Mouse (Mus musculus) urinary bladder, postnatal 4 days (tissue): ENCODE results near the gene Rspo4.

Experiments
- DNase-seq, 2 experiments: peaks; one replicate each; pipeline ENCODE4 v3.0.0; 2021 to 2022; ENCODE audit warnings: low spot score in 2 of 2

Gene Rspo4

DNA sequence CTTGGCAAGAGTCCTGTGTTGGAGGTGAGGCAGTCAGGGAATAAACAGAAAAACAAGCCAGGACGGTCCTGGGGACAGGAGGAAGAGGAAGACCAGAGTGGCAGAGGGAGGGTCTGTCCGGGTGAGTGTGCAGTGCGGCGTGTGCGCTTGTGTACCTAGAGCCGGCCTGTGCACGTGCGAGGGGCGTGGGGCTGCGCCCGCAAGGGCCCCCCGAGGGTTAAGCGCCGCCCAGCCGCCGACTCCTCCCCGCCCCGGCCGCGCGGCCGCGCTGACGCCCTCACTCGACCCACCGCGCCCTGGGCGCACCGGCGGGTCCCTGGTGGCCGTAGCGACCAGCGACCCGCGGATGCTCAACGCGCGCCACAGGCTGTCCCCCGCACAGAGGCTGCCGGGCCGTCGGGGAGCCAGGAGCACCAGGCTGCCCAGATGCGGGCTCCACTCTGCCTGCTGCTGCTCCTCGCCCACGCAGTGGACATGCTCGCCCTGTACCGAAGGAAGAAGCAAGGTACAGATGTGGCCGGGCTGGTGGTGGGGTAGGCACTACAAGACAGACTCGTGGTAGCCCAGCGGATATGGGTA, at the start of gene Rspo4:
Rspo4 (plus strand) TSS at position 280 of the 579 bp plus-strand sequence.
- DNase-seq: no peak

DNA sequence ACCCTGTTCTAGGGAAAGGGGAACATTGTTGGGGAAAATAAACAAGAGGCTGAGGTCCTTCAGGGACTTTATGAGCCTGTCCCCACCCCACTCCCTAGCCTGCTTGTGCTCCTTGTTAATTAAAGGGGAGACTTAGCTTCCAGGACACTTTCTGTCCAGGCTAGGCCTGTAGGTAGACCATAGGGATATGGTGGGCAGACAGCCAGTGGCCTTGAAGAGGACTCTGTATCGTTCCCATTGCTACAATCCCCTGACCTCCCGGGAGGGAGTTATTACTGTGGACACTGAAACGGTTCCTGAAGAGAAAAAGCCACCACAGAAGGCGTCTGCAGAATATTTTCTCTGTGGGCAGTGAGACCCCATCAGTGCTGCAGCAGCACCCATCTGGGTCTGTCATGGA, 27.1 kb upstream of the Rspo4 start:
- peak in 1 of 2 experiments; percentile 25 for DNase-seq

DNA sequence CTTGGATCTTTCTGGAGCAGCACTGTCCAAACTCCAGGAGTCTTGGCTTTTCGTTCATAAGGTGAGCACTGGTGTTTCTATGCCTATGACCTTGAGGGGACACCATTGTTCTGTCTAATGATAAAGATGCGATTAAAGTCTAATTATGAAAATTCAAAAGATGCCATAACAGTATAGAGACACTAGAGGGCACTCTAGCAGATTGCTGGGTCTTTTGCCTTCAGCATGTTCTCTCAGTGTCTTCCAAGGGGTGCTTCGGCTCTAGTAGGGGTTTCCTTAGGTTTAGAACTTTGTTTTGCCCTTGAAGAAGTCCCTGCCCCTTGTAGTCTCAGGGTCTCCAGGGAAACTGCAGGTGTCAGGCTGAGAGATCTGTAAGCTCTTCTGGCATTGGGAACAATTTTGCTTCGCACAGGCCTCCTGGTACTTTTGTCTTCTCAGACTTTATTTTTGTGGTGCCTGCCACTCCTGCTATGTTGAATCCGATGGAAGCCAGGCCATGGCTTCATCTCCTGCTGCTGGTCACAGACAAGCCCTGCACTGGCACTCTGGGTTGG, 19.6 kb downstream of the Rspo4 start:
- no peak for DNase-seq

DNA sequence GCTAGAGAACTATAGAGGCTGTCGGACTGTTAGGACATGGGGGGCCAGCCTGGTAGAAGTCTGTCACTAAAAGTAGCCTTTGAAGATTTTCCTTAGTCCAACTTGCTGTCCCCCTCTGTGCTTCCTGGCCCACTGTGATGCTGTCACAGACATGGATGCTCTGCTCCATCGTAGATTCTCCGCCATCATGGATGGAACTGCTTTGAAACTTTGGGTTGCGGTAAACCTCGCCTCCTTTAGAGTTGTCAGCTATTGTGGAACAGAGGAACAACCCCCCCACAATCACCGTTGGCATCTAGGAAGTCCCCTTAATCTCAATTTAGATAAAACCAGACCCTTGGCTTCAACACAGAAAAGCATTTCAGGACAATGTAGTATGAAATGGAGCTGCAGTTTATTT, 22.2 kb downstream of the Rspo4 start:
- DNase-seq: no peak

DNA sequence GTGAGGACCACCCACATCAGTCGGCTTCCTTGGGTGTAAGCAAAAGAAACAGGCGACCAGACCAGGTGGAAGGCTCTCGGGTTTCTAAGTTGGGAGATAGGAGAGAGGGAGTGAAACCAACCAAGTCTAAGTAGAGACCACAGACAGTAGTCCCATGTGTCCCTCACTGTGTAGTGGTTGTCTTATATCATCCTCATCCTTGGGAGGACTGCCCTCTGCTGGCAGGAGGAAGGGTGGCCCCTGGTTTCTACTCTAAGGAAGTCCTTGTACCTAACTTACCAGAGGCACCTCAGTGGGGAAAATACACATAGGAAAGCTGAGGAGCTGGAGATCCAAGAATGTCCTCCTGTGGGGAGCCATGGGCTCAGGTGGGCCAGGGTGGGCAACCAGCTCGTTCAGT, 23.8 kb downstream of the Rspo4 start:
- no peak for DNase-seq

DNA sequence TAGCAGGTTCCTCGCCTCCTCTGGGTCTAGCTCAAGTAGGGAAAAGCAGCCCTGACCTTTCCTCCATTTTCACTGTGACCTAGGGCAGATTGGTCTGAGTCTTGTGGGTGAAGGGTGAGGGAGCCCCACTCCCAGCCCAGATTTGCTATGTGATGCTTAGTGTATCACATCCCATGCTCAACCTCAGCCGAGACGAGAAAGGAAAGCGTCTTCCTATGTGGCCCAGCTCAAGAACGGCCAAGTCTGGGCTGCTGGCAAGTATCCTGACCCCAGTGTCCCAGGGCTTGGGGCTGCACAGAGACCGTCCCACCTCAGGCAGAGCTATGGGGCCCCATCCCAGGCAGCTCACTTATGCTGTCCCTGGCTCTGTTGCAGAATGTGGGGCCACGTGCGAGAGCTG, 25.5 kb downstream of the Rspo4 start:
- DNase-seq: no peak

DNA sequence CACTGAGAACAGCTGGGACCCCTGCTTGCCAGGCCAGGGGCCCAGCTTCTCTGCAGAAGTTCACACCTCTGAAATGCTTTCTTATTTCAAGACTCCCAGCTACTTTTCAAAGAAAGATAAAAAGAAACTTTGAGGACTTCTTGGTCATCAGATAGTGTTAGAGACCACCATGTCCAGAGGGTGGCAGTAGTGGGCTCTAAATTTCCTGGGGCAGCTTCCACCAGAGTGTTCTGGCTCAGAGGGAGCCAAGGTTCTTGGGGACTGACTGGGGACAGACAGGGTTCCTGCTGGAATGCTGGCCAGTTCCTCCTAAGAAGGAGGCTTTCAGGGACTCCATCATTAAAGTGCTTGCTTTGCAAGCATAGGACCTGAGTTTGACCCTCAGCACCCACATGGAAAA, 31.8 kb downstream of the Rspo4 start:
- no peak for DNase-seq

DNA sequence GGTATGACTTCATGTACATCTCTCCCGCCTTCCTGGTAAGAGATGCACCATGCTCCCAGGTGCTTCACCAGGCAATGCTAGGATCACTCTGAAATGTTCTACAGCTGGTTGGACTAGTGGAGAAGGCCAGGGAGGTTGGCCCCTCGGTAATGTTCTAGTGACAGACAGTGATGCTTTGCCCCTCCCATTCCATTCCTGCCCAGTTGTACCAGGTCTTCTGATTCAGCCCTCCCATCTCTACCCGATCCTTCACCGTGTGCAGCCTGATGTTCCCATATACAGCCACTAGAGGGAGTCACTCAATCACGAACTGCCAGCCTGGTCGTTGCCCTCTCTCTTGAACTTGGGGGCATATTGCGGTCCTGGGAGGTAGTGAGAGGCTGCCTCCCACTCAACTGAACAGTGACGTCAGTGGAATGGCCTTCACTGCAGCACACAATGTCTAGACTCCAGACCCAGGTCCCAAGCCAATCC, 33.3 kb downstream of the Rspo4 start:
- peak in 1 of 2 experiments; percentile 37 for DNase-seq

DNA sequence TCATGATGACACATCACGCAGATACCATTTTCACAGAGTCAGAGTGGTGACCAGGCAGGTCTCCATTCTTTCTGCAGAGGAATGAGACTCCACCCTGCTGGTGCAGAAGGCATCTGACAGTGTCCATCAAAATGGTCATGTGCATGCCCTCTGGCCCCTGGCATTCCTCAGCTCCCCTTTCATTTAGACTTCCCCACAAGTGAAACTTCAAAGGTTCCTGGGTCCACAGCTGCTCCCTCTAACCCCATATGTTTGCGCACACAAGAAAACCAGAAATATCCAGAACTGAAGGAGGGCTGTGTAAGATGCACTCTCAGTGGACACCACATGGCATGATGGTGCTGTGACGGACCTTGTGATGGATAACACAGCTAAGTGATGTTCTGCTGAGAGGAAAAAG, 35.9 kb downstream of the Rspo4 start:
- no peak for DNase-seq

DNA sequence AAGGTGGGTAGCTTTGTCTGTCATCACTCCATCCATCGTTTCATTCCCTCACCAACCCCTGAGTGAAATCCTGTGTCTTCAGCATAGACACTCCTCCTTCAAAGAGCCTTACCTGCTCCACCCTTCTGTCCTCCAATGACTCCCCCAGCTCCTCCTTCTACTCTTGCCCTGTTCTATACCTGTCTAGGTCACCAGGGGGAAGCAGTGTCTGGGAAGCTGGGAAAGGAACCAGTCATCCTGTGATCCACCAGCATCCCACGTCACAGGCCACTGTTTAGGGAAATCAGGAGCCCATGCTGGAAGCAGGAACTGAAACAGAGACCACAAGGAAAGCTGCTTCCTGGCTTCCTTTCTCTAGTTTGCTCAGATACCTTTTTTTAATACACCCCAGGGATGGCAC, 37.0 kb downstream of the Rspo4 start:
- no peak for DNase-seq

DNA sequence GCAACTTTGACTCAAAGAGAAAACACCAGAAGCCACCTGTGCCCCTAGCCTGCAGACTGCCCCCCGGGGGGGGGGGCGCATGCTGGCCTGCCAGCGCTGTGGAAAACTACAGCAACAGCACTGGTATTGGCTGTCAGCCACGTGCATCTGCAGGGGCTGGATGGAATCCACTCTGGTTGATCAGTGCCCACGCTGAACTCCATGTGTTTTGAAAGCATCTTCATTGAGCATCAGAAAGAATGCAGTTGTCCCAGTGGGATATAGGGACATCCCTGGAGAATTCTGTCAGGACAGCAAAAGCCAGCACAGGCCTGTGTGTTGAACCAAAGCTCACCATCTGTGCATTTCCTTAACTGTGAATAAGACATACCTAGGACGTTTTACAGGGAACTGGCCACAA, 48.3 kb downstream of the Rspo4 start:
- DNase-seq: no peak

DNA sequence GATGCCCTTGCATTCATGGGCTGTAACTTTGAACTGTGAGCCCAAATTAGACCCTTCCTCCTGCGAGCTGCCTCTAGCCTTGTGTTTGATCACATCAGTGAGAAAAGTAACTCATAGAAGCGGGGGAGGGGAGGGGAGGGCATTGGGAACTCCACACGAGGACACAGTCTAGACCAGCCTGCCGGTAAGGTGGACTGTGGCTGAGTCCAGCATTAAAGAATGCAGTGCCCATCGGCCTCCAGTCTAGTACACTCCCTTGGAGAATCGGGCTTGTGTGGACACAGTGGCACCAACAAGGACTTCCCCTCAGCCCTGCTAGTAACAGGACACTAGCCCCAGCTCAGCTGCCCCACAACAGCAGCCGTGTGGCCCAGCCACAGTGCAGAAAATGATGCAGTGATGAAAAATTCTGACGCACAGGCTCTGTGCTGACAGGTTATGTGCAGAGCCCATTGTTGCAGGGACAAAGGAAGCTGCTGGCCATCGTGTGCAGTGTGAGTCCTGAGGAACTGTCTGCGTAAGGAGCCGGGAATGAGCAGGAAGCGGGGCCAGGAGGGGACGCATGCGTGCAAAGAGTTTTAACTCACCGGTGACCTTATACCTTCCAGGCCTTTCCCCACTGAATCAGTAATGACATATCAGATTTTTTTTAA, 50.5 kb downstream of the Rspo4 start:
- DNase-seq: no peak

DNA sequence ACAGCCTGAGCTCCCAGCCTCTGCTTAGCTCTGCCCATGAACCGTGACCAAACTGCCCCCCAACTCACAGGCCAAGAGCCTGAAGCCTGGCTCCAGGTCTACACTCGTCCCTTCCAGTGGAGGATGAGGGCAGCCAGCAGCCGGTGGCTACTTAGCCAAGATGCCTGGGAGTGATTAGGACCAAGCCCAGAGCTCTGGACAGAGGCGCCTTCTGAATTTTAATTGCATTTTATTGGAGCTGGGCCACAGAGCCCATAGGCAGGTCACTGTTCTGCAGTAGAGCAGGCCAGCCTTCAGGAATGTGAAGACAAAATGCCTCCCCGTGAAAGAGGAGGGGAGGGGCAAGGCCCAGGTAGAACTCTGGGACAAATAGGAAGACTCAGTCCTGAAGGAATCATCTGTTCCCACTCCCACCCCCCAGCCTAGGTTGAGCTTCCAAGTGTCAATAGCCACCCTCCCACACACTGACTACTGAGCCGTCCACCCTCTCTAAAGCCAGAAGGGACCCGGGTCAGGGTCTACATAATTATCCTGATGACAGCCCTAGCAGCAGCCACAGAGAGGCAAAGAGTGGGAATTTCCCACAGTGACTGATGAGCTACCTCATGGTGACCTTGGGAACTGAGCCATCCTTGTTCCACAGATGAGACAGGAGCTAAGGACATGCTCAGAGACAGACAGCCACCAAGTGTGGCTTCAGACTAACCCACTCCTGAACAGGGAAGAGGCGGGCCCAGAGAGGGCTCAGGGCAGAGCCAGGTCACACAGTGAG, 51.7 kb downstream of the Rspo4 start:
- DNase-seq: no peak

DNA sequence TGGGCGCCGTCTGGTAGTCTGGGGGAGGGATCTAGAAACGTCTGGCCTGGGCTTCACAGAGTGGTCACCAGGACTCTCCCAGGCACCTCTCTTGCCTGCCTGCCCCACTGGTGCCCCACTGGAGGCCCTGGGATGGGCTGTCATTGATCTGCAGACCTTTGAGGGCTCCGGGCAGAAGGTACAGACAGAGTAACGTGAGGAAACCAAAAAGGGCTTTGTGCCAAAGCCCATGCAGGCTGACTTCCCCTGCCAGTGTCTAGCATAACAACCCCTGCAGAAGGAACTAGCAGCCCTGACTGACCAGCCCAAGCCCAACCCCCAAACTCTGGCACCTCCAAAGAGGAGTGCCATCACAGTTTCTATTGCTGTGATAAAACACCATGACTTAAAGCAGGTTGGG, 53.2 kb downstream of the Rspo4 start:
- DNase-seq: no peak

DNA sequence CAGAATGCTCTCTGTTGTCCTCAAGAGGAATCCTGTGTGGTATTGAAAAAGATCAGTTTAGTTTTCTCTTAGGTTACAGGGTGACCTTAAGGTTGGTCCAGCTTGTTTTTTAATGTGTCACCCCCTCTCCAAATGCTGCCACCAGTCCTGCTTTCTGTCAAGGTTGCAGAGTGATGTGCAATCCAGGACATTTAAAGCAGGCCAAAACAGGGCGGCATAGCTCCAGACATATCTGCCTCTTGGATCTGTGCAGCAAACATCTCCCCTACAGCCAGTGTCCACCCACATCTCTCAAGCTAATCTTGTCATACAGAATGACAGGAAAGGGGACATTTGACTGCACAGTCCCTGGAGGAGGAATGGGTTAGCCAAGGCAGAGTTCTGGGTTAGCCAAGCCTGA, 55.4 kb downstream of the Rspo4 start:
- no peak for DNase-seq

DNA sequence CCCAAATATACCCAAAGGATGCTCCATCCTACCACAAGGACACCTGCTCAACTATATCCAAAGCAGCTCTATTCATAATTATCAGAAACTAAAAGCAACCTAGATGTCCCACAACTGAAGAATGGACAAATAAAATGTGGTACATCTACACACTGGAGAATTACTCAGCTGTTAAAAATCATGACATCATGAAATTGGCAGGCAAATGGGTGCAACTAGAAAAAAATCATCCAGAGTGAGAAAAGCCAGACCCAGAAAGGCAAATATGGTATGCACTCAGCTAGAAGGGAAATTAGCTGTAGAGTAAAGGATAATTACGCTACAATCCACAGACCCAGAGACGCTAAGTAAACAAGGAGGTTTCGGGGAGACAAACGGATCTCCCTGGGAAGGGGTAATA, 58.1 kb downstream of the Rspo4 start:
- no peak for DNase-seq

DNA sequence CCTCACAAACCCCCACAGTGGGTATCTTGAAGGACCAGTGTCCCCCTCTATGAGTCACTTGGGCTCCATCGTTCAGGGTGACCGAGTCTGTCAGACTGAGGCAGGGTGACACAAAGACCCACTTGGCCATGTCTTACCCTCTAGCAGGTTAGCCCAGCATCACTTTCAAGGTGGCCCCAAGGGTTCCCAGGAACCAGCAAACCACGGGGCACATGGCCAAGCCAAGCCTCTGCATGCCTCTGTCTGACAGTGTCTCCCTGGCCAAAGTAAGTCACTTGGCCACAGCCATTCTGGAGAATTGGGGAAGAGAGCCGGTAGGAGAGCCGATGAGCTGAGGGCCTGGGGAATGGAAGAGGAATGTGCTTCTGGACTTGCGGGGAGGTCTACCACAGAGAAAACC, 60.5 kb downstream of the Rspo4 start:
- DNase-seq: no peak

DNA sequence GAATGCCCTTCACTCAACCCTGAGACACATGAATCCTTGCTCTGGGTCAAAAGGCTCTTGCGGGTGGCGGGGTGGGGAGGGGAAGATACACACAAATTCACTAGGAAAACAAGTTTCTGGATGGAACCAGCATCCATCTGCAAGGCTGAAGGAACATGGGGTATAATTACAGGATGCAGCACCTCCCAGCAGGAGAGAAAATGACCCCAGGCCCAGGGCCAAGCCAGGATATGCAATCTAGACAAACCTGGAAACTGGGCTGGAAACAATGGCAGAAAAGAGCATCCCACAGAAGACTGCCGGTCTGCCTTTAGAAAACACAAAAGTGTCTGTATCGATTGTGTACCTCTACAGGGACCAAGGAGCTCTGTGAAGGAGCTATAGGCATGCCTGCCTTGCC, 61.2 kb downstream of the Rspo4 start:
- DNase-seq: no peak

DNA sequence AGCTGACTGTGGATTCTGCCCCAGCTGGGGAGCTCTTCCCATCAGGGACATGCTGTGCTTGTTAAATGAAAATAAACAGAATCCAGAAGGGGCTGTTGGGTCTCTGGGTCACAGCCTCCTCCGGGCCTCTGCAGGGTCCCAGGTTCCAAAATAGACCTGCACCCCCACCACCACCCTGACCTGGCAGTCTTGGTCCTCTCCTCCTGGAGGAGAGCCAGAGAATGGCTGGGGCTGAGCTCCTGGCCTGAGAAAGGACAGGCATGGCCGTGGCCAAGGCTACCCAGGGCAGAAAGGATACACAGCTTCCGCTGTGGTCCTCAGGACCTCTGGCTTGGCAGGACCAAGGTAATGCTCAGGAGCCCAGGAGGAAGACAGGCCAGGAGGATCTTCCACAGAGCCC, 61.9 kb downstream of the Rspo4 start:
- no peak for DNase-seq

DNA sequence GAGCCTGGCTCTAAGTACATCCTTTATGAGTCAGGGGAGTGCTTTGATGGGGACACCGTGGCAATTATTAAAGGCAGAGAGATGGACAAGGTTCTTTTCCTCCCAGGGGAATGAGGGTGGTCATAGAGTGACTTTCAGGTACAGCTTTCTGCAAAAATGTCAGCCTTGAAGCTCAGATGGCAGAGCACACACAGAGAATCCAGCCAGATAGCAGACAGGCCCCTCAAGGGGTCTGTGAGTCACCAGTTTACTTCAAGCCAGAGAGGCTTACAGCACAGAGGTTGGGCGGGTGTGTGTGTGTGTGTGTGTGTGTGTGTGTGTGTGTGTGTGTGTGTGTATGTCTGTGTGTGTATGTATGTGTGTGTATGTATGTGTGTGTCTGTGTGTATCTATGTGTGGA, 64.3 kb downstream of the Rspo4 start:
- no peak for DNase-seq

DNA sequence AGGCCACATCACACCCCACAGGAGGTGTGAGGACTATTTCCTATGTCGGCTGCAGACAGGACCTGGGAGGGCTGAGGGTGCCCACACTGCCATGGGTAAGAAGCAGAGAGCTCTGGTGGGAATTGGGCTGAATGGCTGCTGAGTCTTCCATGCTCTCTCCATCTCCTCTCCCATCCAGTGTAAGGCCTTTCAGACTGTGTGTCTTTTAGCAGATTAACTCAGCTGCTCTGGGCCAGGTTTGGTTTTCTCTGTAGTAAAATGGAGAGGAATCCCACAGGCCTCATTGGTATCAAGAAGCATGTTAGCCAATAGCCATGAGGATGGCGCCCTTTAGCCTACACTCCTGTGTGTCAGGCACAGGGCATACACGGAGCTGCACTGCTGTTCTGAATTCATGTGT, 66.7 kb downstream of the Rspo4 start:
- DNase-seq: no peak

DNA sequence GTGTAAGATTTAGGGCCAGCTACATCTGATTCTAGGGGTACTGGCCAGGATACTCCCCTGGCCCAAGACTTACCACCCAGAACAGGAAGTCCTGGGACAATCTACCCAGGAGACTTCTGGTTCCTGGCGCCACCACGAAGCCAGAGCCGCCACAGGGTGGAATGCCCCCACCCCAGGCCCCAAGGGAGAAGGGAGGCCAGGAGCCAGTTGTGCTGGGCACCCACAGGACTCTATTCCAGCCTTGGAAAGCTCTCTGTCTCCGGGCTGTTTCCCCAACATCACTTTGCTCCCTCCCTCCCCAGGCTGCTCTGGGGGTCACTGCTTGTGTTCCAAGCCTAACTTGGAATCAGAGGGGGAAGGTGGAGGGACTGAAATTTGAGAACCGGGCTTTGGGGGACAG, 67.8 kb downstream of the Rspo4 start:
- no peak for DNase-seq
